Mouse (Mus musculus): ENCODE data around the gene Cpne4.

DNA sequence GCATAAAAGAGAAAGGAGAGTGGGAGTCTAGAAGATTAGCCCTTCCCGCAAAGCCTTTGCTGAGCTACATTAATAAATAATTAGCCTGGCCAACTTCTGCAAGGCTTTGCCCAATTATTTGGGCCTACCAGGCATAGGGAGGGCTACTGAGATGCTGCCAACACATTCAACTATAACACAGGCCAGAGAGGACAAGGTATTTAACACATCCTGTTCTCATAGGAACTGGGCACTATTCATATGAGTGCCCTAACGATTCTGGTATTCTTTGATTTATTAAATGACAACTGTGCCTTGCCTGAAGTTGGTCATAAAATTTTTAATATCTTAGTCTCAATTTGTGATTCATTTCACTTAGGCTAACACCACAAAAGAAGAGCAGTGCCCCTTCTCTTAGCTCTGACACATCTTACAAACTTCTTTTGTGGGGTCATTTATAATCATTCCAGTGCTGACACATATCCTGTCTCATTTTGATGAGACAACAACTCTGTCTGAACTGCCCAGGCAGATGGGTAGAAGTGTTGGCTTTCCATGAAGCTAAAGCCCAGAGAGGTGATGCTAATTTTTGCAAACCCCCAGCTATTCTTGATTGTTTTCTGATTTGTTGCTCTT lies 435.0 kb downstream of the Cpne4 start:
- TF ChIP-seq EP300 (IDR thresholded peaks at IDR 0.05; ENCODE audit: low read depth) (no peak), CTCF (IDR thresholded peaks at IDR 0.05; ENCODE audit: low read depth) (no peak)
